Mouse (Mus musculus): Measurements from ENCODE around the gene Zfp978.
"Not testable (repeated sequence)": the region's sequence is repeated elsewhere in the genome, so short reads cannot be mapped to it uniquely, and the experiment has no call there.

- not testable (repeated sequence) for TF ChIP-seq POLR2AphosphoS5 (IDR thresholded peaks at IDR 0.05; ENCODE audit: borderline replicate concordance, low read depth, low read length); POLR2A (IDR thresholded peaks at IDR 0.05; ENCODE audit: control insufficient read depth in 1 of 2, insufficient read depth in 1 of 2, low read depth in 1 of 2, low read length in 2 of 2, poor library complexity in 1 of 2)
Observed at GRCm38 (mm10) chr4:147418333-147418732, 57.2 kb downstream of the Zfp978 start.
